Mouse (Mus musculus): ENCODE measurements around the gene Fbxo46. TPM values are rescaled to one million over a fixed set of nuclear protein-coding genes. Genes with fewer than 3 reads are reported as not detected.

Fbxo46 gene
- polyA plus RNA-seq, 1 experiment from 2014 or later, result 12.8 TPM

DNA sequence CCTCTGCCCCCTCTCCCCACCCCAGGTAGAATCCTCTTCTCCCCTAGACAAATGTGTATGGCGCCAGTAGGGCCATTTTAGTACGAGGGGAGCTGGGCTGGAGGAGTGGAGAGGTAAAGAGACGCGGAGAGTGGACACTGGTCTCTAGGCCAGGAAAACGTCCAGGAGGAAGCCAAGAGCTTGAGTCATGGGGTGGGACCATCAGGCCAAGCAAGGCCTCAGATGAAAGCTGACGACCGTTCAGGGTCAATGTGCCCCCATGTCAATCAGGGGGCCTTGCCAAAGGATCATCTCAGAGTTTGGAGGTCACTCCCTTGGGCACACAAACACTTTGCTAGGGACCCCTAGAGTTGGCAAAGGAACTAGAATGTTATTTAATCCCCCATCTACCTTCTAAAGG lies 57.6 kb downstream of the Fbxo46 start:
- H3K9me3 ChIP-seq, result no peaks in the 10 kb centered on the region; the same call in 1 of the 2 replicates
- peaks cover 53% of the 10 kb centered on the region for H3K27me3 ChIP-seq (replicated peaks)
- H3K4me1 ChIP-seq (replicated peaks), result peaks cover 24% of the 10 kb centered on the region
- no peaks in the 10 kb centered on the region for H3K36me3 ChIP-seq
- H3K9ac ChIP-seq, result no peak overlapping the region
- WGBS, result 73% methylated on average over 7 of the region's 7 CpGs
- H3K27ac ChIP-seq, result no peak overlapping the region
- no peak overlapping the region for H3K4me3 ChIP-seq (replicated peaks)
- H3K4me2 ChIP-seq (replicated peaks), result no peak overlapping the region
- no peak for ATAC-seq

DNA sequence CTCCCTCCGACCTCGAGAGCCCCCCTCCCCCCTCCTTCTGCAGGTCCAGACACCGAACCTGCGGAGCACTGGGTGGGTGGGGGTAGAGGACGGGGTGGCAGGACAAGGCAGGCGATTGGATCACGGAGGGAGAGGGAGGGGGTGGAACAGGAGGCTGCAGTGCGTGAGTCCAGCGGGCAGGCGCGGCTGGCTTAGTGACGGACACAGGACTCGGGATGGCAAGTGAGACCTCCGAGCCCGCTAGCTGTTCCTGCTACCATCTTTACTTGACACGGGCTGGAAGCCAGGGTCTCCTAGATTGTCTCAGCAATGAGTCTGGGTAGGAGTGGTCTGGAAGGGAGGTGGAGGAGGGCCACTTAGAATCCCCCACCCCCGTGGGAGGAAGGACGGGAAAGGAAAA lies 58.4 kb downstream of the Fbxo46 start:
- Histone ChIP-seq H3K4me2 (replicated peaks) (0 out of 2 replicates have a peak overlapping the region, but pooled peaks have one; percentile 56), H3K4me1 (replicated peaks) (peaks cover 18% of the 10 kb centered on the region), H3K9me3 (no peaks in the 10 kb centered on the region; the same call in 1 of the 2 replicates), H3K27ac (no peak overlapping the region), H3K4me3 (replicated peaks) (no peak overlapping the region), H3K9ac (no peak overlapping the region), H3K27me3 (replicated peaks) (peaks cover 53% of the 10 kb centered on the region), H3K36me3 (no peaks in the 10 kb centered on the region)
- WGBS, result 13% methylated on average over 18 of the region's 18 CpGs
- no peak for ATAC-seq

DNA sequence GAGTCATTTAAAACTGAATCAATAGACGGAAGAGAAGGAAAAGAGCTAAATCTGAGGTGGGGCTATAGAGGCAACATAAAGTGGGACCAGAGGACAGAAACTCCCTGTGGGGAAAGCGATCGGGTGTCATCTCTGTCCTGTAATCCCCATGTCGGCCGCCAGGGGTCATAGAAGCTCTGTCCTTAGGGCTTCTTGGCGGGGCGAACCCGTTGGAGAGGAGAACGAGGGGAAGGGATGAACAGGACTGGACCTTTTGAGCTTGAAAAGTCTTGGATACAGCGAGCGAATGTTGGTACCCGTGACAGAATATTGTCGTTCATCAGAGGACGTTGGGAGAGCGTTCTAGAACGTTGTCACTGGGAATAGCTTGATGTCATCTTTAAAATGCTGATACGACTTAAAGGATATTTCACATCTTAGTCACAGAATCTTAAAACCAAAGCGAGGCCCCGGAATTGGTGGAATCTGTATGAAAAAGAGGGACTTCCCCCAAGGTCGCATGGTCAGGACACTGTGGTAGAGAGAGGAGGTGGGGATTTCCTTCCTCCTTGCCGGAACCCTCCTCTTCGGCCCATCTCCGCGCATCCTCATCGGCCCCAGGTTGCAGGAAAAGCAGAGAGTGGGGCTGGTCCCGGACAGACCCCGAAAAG lies 58.9 kb downstream of the Fbxo46 start:
- Histone ChIP-seq H3K9ac (no peak overlapping the region), H3K9me3 (no peaks in the 10 kb centered on the region; the same call in 1 of the 2 replicates), H3K36me3 (no peaks in the 10 kb centered on the region), H3K27me3 (replicated peaks) (peaks cover 53% of the 10 kb centered on the region), H3K4me3 (replicated peaks) (0 out of 2 replicates have a peak overlapping the region, but pooled peaks have one; percentile 12), H3K4me1 (replicated peaks) (peaks cover 17% of the 10 kb centered on the region), H3K27ac (no peak overlapping the region), H3K4me2 (replicated peaks) (peak overlapping the region; percentile 56)
- WGBS, result 5% methylated on average over 27 of the region's 27 CpGs
- ATAC-seq, result no peak

DNA sequence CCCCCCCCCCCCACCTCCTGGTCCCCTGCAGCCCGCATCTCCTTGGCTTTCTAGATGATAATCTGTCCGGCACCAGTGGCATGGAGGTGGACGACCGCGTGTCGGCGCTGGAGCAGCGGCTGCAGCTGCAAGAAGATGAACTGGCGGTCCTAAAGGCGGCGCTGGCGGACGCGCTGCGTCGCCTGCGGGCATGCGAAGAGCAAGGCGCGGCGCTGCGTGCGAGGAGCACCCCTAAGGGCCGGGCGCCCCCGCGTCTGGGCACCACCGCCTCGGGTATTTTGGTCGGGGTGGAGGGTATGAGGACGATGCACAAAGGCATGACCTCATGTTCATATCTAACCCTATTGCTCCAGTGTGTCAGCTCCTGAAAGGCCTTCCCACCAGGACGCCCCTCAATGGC lies 59.5 kb downstream of the Fbxo46 start:
- Histone ChIP-seq H3K27me3 (replicated peaks) (peaks cover 50% of the 10 kb centered on the region), H3K4me2 (replicated peaks) (peak overlapping the region; percentile 56), H3K9ac (no peak overlapping the region), H3K4me3 (replicated peaks) (peak overlapping the region; percentile 23; the same call in 1 of the 2 replicates), H3K36me3 (no peaks in the 10 kb centered on the region), H3K4me1 (replicated peaks) (peaks cover 17% of the 10 kb centered on the region), H3K27ac (no peak overlapping the region), H3K9me3 (no peaks in the 10 kb centered on the region; the same call in 1 of the 2 replicates)
- peak; percentile 41 for ATAC-seq
- under 1% methylated on average over 31 of the region's 32 CpGs for WGBS

DNA sequence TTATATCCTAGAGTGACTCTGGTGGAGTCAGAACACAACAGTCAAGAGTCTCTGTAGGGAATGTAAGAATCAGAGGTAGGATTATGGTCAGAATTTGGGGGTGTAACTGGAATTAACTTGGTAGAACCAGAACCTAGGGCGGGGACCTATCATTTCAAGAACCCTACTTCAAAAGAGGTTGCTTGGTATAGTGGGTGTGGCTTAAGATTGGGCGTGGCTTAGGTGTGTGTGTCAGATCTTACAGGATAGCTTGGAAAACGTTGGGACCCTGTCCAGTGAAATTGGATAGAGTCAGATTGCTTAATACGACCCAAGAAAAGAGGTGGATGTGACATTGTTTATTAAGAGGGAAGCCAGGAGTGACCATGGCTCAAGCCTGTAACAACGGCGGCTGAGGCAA lies 60.3 kb downstream of the Fbxo46 start:
- H3K27ac ChIP-seq, result no peak overlapping the region
- peaks cover 21% of the 10 kb centered on the region for H3K4me1 ChIP-seq (replicated peaks)
- peaks cover 50% of the 10 kb centered on the region for H3K27me3 ChIP-seq (replicated peaks)
- H3K9me3 ChIP-seq, result no peaks in the 10 kb centered on the region; the same call in 1 of the 2 replicates
- H3K4me3 ChIP-seq (replicated peaks), result no peak overlapping the region
- no peak overlapping the region for H3K9ac ChIP-seq
- no peak for ATAC-seq
- 39% methylated on average over 6 of the region's 6 CpGs for WGBS
- no peaks in the 10 kb centered on the region for H3K36me3 ChIP-seq
- H3K4me2 ChIP-seq (replicated peaks), result no peak overlapping the region

DNA sequence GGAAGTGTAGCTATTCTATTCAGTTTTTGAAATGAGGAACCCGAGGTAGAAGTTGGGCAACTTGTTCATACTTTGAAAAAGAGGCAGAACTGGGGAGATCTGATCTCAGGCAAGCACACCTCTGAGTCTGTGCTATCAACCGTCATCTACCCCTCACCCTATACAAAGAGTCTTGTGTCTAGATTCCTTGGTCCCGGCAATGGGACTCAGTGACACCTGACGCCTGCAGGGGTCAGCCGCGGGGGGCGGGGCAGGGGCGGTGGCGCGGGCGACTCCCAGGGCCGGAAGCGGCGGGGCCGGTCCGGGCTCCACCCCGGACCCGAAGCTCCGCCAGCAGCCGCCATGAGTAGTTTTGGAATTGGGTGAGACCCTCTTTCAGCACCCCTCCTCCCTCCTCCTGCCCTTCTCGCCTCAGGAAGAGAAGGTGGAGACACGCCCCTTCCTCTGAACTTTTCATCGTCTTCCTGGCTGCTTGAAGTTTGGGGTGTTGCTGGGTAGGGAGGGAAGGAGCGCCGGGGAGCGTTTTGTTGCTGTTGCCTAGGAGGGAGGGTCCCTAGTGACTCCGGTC lies 61.3 kb downstream of the Fbxo46 start:
- ATAC-seq, result peak; percentile 65

DNA sequence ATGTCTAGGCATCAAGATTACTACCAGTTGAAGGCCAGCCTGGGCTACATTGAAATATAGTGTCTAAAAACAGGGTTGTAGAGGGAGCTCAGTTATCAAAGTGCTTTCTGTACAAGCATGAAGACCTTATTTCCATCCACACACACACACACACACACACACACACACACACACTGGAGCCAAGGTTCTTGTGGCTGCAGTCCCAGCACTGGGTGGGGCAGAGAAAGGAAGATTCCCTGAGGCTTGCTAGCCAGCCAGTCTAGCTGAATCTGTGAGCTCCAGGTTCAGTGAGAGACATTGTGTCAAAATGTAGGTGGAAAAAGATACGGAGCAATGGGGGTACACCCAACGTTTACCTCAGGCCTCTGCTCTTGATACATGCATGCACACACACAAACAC lies 64.6 kb downstream of the Fbxo46 start:
- no peak overlapping the region for H3K9ac ChIP-seq
- no peak for ATAC-seq
- H3K4me3 ChIP-seq (replicated peaks), result no peak overlapping the region
- H3K4me2 ChIP-seq (replicated peaks), result no peak overlapping the region
- 86% methylated on average over 2 of the region's 2 CpGs for WGBS
- no peak overlapping the region for H3K27ac ChIP-seq
- peaks cover 12% of the 10 kb centered on the region for H3K27me3 ChIP-seq (replicated peaks)
- peaks cover 13% of the 10 kb centered on the region for H3K4me1 ChIP-seq (replicated peaks)
- no peaks in the 10 kb centered on the region for H3K36me3 ChIP-seq
- no peaks in the 10 kb centered on the region for H3K9me3 ChIP-seq

More for the DNA sequence above, 61.3 kb downstream of the Fbxo46 start:
- WGBS, result under 1% methylated on average over 27 of the region's 27 CpGs
- Histone ChIP-seq H3K27ac (no peak overlapping the region), H3K36me3 (no peaks in the 10 kb centered on the region), H3K4me2 (replicated peaks) (peak overlapping the region; percentile 88), H3K27me3 (replicated peaks) (peaks cover 43% of the 10 kb centered on the region), H3K9ac (peak overlapping the region; percentile 57), H3K4me3 (replicated peaks) (peak overlapping the region; percentile 48), H3K4me1 (replicated peaks) (peaks cover 20% of the 10 kb centered on the region), H3K9me3 (no peaks in the 10 kb centered on the region; the same call in 1 of the 2 replicates)

DNA sequence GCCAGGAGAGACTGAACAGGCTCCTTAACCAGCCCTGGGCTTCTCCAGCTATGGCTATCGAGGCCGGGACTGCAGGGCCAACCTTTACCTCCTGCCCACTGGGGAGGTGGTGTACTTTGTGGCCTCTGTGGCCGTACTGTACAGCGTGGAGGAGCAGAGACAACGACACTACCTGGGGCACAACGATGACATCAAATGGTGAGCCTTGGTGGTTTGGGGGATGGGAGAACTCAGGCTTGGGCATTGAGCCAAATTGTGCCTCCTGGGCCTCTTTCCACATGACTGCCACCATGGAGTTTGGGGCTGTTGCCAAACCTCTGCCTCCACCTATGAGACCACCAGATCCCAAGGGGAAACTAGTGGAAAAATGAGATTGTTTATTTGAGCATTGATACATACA lies 65.1 kb downstream of the Fbxo46 start:
- 88% methylated on average over 6 of the region's 6 CpGs for WGBS
- Histone ChIP-seq H3K9ac (no peak overlapping the region), H3K4me2 (replicated peaks) (no peak overlapping the region), H3K4me3 (replicated peaks) (no peak overlapping the region), H3K4me1 (replicated peaks) (peaks cover 9% of the 10 kb centered on the region; the same call in 1 of the 2 replicates), H3K36me3 (no peaks in the 10 kb centered on the region), H3K27me3 (replicated peaks) (peaks cover 7% of the 10 kb centered on the region), H3K9me3 (no peaks in the 10 kb centered on the region), H3K27ac (no peak overlapping the region)
- no peak for ATAC-seq

MicroRNA genes within 50 kb of the gene (microRNA counts, 519-probe panel; counts per million panel counts)
- microRNA mmu-miR-330, result 1,575 counts per million, percentile 34 among the panel's probes with 10 or more counts

Other genes with a start within 250 kb of the Fbxo46 start
- 53.1 and 72.8 TPM in 2 replicates for gene Pglyrp1, start 248.5 kb upstream of the Fbxo46 start, polyA plus RNA-seq (2015; fragmentation: Nextera tagmentation; extraction: Ambion mirVana)
- gene Ccdc61, start 209.4 kb upstream of the Fbxo46 start, polyA plus RNA-seq (2015; fragmentation: Nextera tagmentation; extraction: Ambion mirVana), result 25.2 and 29.2 TPM in 2 replicates
- 0.49 and 0.57 TPM in 2 replicates for gene Nova2, start 194.0 kb upstream of the Fbxo46 start, polyA plus RNA-seq (2015; fragmentation: Nextera tagmentation; extraction: Ambion mirVana)
- not detected in 2 replicates for gene Nanos2, start 132.5 kb upstream of the Fbxo46 start, polyA plus RNA-seq (2015; fragmentation: Nextera tagmentation; extraction: Ambion mirVana)
- 2.5 and 2.9 TPM in 2 replicates for gene Mypop, start 128.6 kb upstream of the Fbxo46 start, polyA plus RNA-seq (2015; fragmentation: Nextera tagmentation; extraction: Ambion mirVana)
- gene Irf2bp1, start 115.8 kb upstream of the Fbxo46 start, polyA plus RNA-seq (2015; fragmentation: Nextera tagmentation; extraction: Ambion mirVana), result 24.5 and 24.6 TPM in 2 replicates
- 26.6 and 28.3 TPM in 2 replicates for gene Foxa3, start 96.3 kb upstream of the Fbxo46 start, polyA plus RNA-seq (2015; fragmentation: Nextera tagmentation; extraction: Ambion mirVana)
- 29.6 and 30.3 TPM in 2 replicates for gene Sympk, start 95.5 kb upstream of the Fbxo46 start, polyA plus RNA-seq (2015; fragmentation: Nextera tagmentation; extraction: Ambion mirVana)
- gene Rsph6a, start 65.2 kb upstream of the Fbxo46 start, polyA plus RNA-seq (2015; fragmentation: Nextera tagmentation; extraction: Ambion mirVana), result not detected in 2 replicates
- 11.0 and 13.4 TPM in 2 replicates for gene Dmwd, start 43.6 kb upstream of the Fbxo46 start, polyA plus RNA-seq (2015; fragmentation: Nextera tagmentation; extraction: Ambion mirVana)
- gene Dmpk, start 36.0 kb upstream of the Fbxo46 start, polyA plus RNA-seq (2015; fragmentation: Nextera tagmentation; extraction: Ambion mirVana), result 52.2 and 53.7 TPM in 2 replicates
- gene Six5, start 25.3 kb upstream of the Fbxo46 start, polyA plus RNA-seq (2015; fragmentation: Nextera tagmentation; extraction: Ambion mirVana), result 8.7 and 8.8 TPM in 2 replicates
- gene Gm4969, start 1.5 kb upstream of the Fbxo46 start, polyA plus RNA-seq (2015; fragmentation: Nextera tagmentation; extraction: Ambion mirVana), result 1.8 and 2.3 TPM in 2 replicates
- gene Qpctl, start 29.4 kb downstream of the Fbxo46 start, polyA plus RNA-seq (2015; fragmentation: Nextera tagmentation; extraction: Ambion mirVana), result 9.2 and 11.5 TPM in 2 replicates
- gene Snrpd2, start 29.9 kb downstream of the Fbxo46 start, polyA plus RNA-seq (2015; fragmentation: Nextera tagmentation; extraction: Ambion mirVana), result 138 TPM in 2 replicates
- 2.5 and 2.8 TPM in 2 replicates for gene Gipr, start 46.3 kb downstream of the Fbxo46 start, polyA plus RNA-seq (2015; fragmentation: Nextera tagmentation; extraction: Ambion mirVana)
- 6.5 and 7.3 TPM in 2 replicates for gene Eml2, start 56.6 kb downstream of the Fbxo46 start, polyA plus RNA-seq (2015; fragmentation: Nextera tagmentation; extraction: Ambion mirVana)
- 1.4 and 1.5 TPM in 2 replicates for gene Gpr4, start 92.7 kb downstream of the Fbxo46 start, polyA plus RNA-seq (2015; fragmentation: Nextera tagmentation; extraction: Ambion mirVana)
- gene Opa3, start 108.5 kb downstream of the Fbxo46 start, polyA plus RNA-seq (2015; fragmentation: Nextera tagmentation; extraction: Ambion mirVana), result 36.8 and 39.4 TPM in 2 replicates
- 109 and 114 TPM in 2 replicates for gene Vasp, start 152.0 kb downstream of the Fbxo46 start, polyA plus RNA-seq (2015; fragmentation: Nextera tagmentation; extraction: Ambion mirVana)
- 0.14 and 0.34 TPM in 2 replicates for gene Ppm1n, start 160.2 kb downstream of the Fbxo46 start, polyA plus RNA-seq (2015; fragmentation: Nextera tagmentation; extraction: Ambion mirVana)
- gene Rtn2, start 162.8 kb downstream of the Fbxo46 start, polyA plus RNA-seq (2015; fragmentation: Nextera tagmentation; extraction: Ambion mirVana), result 11.3 and 12.5 TPM in 2 replicates
- 0.09 and 0.14 TPM in 2 replicates for gene Fosb, start 190.2 kb downstream of the Fbxo46 start, polyA plus RNA-seq (2015; fragmentation: Nextera tagmentation; extraction: Ambion mirVana)
- gene Ercc1, start 224.9 kb downstream of the Fbxo46 start, polyA plus RNA-seq (2015; fragmentation: Nextera tagmentation; extraction: Ambion mirVana), result 51.6 and 52.0 TPM in 2 replicates
- gene Cd3eap, start 239.6 kb downstream of the Fbxo46 start, polyA plus RNA-seq (2015; fragmentation: Nextera tagmentation; extraction: Ambion mirVana), result 21.7 and 23.4 TPM in 2 replicates
- 3.1 and 4.8 TPM in 2 replicates for gene Ppp1r13l, start 239.9 kb downstream of the Fbxo46 start, polyA plus RNA-seq (2015; fragmentation: Nextera tagmentation; extraction: Ambion mirVana)